Mouse (Mus musculus) heart, postnatal 25 days (tissue): ENCODE measurements around the gene AC124502.3. TPM values are rescaled to one million over a fixed set of nuclear protein-coding genes. Genes with fewer than 3 reads are reported as not detected.
"Not testable (repeated sequence)": the region's sequence is repeated elsewhere in the genome, so short reads cannot be mapped to it uniquely, and the experiment has no call there.

Source experiments
- DNase-seq: peaks from one replicate; pipeline ENCODE4 v3.0.0; 2022; ENCODE audit warnings: low spot score
- intact Hi-C: fragments of 180-260 bp; cut with DNase I; formaldehyde crosslinking; loops from one replicate; pipeline ENCODE4 v1.15.1; 2025
- total RNA-seq, 2 experiments: library from RNA; stranded (reverse); gene quantifications; 2 replicates each; pipeline ENCODE4 v1.2.3; 2021

Gene AC124502.3
- 1 to 10 TPM; 2.2 TPM for total RNA-seq

- intact Hi-C loops: loop anchor here (2.0 kb wide), 1 partner anchor 14 kb away; no protein-coding TSS in a partner anchor
- DNase-seq: peak; percentile 77
Measured at GRCm38 (mm10) chr19:5038709-5039156, at the start of gene AC124502.3, which contains the start of gene B4gat1. AC124502.3 (plus strand) TSS chr19:5038891. B4gat1 (plus strand) TSS chr19:5038826.

GRCm38 (mm10) chr19:4989013-4989412 is 49.7 kb upstream of the AC124502.3 start:
- intact Hi-C loops: no loop called here
- DNase-seq: peak; percentile 64

- no peak for DNase-seq
- intact Hi-C loops: loop anchor here (10.0 kb wide), 1 partner anchor 365 kb away; the partner anchor contains the start of gene Rce1
Measured at GRCm38 (mm10) chr19:4989434-4990255, 49.0 kb upstream of the AC124502.3 start.

GRCm38 (mm10) chr19:4990256-4990625 is 48.5 kb upstream of the AC124502.3 start, which contains the start of gene Npas4:
Npas4 (minus strand) TSS chr19:4990316.
- no peak for DNase-seq
- intact Hi-C loops: loop anchor here (10.0 kb wide), 1 partner anchor 365 kb away; the partner anchor contains the start of gene Rce1

GRCm38 (mm10) chr19:4990716-4991115 is 48.0 kb upstream of the AC124502.3 start:
- intact Hi-C loops: loop anchor here (10.0 kb wide), 1 partner anchor 366 kb away; the partner anchor contains the start of gene Rce1
- no peak for DNase-seq

- intact Hi-C loops: loop anchor here (10.0 kb wide), 1 partner anchor 368 kb away; the partner anchor contains the start of gene Rce1
- no peak for DNase-seq
Measured at GRCm38 (mm10) chr19:4992371-4992770, 46.3 kb upstream of the AC124502.3 start.

- intact Hi-C loops: loop anchor here (1.0 to 10.0 kb wide), 2 partner anchors 8 to 368 kb away; partner anchors contain the start of gene Rce1
- DNase-seq: peak; percentile 60
Measured at GRCm38 (mm10) chr19:4992904-4993303, 45.8 kb upstream of the AC124502.3 start.

- intact Hi-C loops: loop anchor here (10.0 kb wide), 1 partner anchor 369 kb away; the partner anchor contains the start of gene Rce1
Measured at GRCm38 (mm10) chr19:4994043-4994442, 44.6 kb upstream of the AC124502.3 start.

GRCm38 (mm10) chr19:4999445-5000140 is 39.1 kb upstream of the AC124502.3 start:
- no peak for DNase-seq
- intact Hi-C loops: loop anchor here (5.0 to 10.0 kb wide), 2 partner anchors 247 to 375 kb away; partner anchors contain the start of gene Rce1

More at GRCm38 (mm10) chr19:4994043-4994442, 44.6 kb upstream of the AC124502.3 start:
- no peak for DNase-seq

GRCm38 (mm10) chr19:5001666-5002406 is 36.9 kb upstream of the AC124502.3 start:
- DNase-seq: peak; percentile 46
- intact Hi-C loops: loop anchor here (1.0 to 5.0 kb wide), 3 partner anchors 9 to 250 kb away; no protein-coding TSS in a partner anchor

GRCm38 (mm10) chr19:5003644-5004043 is 35.0 kb upstream of the AC124502.3 start:
- intact Hi-C loops: loop anchor here (5.0 kb wide), 1 partner anchor 251 kb away; no protein-coding TSS in a partner anchor
- DNase-seq: not testable (repeated sequence)

- intact Hi-C loops: loop anchor here (5.0 kb wide), 1 partner anchor 253 kb away; no protein-coding TSS in a partner anchor
- DNase-seq: no peak
Measured at GRCm38 (mm10) chr19:5004925-5005324, 33.8 kb upstream of the AC124502.3 start.

- no peak for DNase-seq
- intact Hi-C loops: no loop called here
Measured at GRCm38 (mm10) chr19:5013138-5013537, 25.6 kb upstream of the AC124502.3 start.

GRCm38 (mm10) chr19:5014961-5015398 is 23.7 kb upstream of the AC124502.3 start:
- intact Hi-C loops: loop anchor here (2.0 kb wide), 1 partner anchor 58 kb away; no protein-coding TSS in a partner anchor
- no peak for DNase-seq

- intact Hi-C loops: no loop called here
- DNase-seq: no peak
Measured at GRCm38 (mm10) chr19:5016221-5016742, 22.4 kb upstream of the AC124502.3 start.

- DNase-seq: no peak
- intact Hi-C loops: no loop called here
Measured at GRCm38 (mm10) chr19:5016782-5017181, 21.9 kb upstream of the AC124502.3 start.

- no peak for DNase-seq
- intact Hi-C loops: no loop called here
Measured at GRCm38 (mm10) chr19:5017611-5018010, 21.1 kb upstream of the AC124502.3 start.

GRCm38 (mm10) chr19:5018191-5018590 is 20.5 kb upstream of the AC124502.3 start:
- no peak for DNase-seq
- intact Hi-C loops: no loop called here

- no peak for DNase-seq
- intact Hi-C loops: no loop called here
Measured at GRCm38 (mm10) chr19:5021416-5021815, 17.3 kb upstream of the AC124502.3 start.
